Mouse (Mus musculus) heart, adult 9 months (tissue): ENCODE measurements around the gene Cel.
A peak's percentile ranks its signal among the peaks of the same experiment; 100 is the strongest.
"Not testable (repeated sequence)": the region's sequence is repeated elsewhere in the genome, so short reads cannot be mapped to it uniquely, and the experiment has no call there.

ENCODE experiments used
- DNase-seq, 2 experiments: peaks; one replicate each; pipeline ENCODE4 v3.0.0; 2022; ENCODE audit warnings: low spot score in 2 of 2

Cel gene

DNA sequence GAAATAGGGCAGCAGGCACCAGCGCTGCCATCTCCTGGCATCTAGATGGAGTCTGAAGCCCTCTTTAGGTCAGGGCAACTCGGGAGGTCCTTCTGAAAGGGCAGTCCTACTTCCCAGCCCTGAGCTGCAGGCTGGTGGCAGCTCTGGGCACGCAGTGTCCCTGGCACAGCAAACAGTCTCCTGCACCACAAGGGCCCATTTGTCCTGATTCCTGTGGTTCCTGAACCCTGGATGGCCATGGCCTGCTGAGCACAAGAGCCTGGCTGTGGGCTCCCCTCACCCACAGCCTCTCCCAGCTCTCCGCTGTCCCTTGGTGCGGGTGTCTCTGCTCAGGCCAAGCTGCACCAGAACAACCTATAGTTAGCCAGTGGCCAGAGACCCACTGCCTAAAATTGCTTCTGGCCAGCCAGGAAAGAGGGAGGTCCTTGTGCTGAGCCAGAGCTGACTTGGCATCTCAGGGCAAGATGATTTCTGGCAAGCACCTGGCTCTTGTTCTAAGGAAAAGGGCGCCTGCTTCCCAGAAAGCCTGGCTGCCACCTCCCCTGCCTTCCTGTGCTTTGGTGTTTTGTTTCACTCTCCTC, 41.5 kb downstream of the Cel start:
- DNase-seq, result no peak

GRCm38 (mm10) chr2:28520581-28520980, 42.6 kb downstream of the Cel start:
- DNase-seq, result no peak

- no peak for DNase-seq
These were observed 45.0 kb downstream of the Cel start for GRCm38 (mm10) chr2:28518231-28518630.

GRCm38 (mm10) chr2:28517206-28517909, 45.8 kb downstream of the Cel start:
- DNase-seq, result peak; percentile 67 to 81

GRCm38 (mm10) chr2:28514489-28514888, 48.7 kb downstream of the Cel start:
- DNase-seq, result peak in 1 of 2 experiments; percentile 74

DNA sequence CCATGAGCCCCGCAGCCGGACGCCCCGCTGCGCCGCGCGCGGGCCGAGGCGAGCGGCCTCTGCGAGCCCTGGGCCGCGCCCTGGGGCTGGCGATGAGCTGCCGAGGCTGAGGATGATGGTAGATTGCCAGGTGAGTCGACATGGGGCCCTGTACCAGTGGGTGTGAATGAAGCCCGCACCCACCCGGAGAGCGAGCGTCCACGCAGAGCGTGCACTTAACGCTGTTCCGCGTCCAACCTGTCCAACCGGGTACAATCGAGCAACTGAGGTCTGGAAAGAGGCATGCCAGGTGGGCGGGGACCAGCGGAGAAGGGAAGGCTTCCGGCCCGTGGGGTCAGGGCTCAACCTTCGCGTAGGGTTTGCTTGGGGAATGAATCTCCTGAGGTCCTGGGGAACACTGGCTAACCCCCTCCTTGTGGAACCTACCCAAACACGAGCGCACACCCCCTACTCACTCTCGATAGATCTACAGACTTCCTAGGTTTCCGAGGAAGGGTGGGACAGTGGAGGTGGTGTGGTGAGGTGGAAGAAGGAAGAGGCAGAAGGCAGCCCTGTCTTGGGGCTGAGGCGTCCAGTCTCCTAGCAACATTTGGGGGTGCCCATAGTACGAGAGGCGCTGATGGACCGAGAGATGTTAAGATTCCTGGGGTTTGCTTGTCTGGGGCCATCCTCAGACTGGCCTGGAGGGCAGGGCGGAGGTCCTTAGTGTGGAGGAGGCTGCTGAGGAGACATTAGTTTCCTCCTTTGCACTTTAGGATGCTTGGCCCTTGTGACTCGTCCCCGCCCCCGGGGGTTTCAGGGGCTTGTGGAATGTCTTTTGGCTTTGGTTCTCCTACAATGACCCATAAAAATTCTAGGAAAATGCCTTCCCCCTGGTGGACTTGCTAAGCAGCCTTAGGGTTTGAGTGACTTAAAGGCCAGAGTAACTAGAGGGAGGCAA, 49.5 kb downstream of the Cel start:
- no peak for DNase-seq

DNA sequence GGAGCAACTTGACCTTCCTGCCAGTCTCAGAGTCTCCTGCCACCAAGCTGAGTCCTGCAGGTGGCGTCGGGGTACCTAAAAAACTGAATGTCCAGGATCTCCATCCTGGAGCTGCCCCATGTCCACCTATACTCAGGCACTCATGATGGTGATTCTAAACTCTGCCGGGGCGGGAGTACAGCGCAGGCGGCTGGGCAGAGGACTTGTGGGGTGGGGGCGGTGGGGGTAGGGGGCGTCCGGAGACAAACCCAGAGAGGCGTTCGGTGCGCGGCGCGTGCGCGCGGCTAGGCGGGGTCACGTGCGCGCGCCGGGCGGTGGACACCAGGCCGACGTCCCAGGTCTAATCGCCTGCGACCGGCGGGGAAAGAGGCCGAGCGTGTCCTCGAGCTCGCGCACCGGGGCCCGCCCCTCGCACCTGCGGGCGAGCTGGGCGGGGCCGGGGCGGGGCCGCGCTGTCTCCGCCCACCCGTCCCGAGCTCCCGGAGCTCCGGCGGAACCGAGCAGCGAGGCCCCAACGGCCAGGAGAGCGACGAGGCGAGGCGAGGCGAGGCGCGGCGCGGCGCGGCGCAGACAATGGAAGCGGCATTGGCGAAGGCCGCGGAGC, 50.3 kb downstream of the Cel start, which contains the start of gene Ralgds:
Gene Ralgds (plus strand): TSS at position 328 of the 604 bp plus-strand sequence.
- no peak for DNase-seq

DNA sequence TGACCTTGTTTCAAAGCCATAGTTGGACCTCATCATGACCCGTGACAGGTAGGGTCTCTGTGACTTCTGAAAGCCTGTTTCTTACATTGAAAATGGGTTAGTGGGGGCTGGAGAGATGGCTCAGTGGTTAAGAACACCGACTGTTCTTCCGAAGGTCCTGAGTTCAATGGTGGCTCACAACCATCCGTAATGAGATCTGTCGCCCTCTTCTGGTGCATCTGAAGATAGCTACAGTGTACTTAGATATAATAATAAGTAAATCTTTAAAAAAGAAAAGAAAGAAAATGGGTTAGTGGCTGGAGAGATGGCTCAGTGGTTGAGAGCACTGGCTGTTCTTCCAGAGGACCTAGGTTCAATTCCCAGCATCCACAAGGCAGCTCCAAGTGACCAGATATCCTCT, 51.6 kb downstream of the Cel start:
- DNase-seq, result not testable (repeated sequence)

- DNase-seq, result no peak
These were observed 56.9 kb downstream of the Cel start for GRCm38 (mm10) chr2:28506291-28506690.

DNA sequence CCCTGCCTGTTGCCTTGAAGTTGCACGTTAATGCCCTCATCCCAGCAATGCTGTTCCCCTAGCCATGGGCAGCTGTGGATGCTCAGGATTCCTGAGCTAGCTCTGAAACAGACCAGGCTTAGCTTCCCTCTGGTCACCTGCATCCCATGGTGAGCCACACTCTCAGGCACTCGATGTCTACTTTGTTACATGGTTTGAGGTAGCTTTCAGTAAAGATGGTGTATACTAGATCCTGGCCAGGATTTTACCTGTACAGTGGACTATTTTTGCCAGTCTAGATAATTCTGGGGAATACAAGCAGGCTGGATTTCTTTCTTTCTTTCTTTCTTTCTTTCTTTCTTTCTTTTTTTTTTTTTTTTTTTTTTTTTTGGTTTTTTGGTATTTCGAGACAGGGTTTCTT, 57.4 kb downstream of the Cel start, which contains the start of gene Gm10134:
Gene Gm10134 (plus strand): TSS at position 301 of the 400 bp plus-strand sequence.
- DNase-seq, result no peak
